Mouse (Mus musculus): ENCODE measurements around the gene Hras.

GRCm38 (mm10) chr7:141188194-141188593 lies 5.6 kb downstream of the Hras start:
- TF ChIP-seq POLR2A (IDR thresholded peaks at IDR 0.05; ENCODE audit: low read depth, low read length), result no peak
- TF ChIP-seq CTCF (conservative IDR thresholded peaks at IDR 0.05; ENCODE audit: insufficient read depth, insufficient read length, low read depth, low read length), result no peak
